Mouse (Mus musculus) limb, embryonic 12.5 days (tissue): Measurements from ENCODE around the gene Kif5a. TPM values are rescaled to one million over a fixed set of nuclear protein-coding genes. Genes with fewer than 3 reads are reported as not detected.

ENCODE experiments used
- ATAC-seq: fragments of 200-750 bp; cut with Nextera tagmentation; 2 replicates; pipeline ENCODE4 v1.8.0; 2017; ENCODE audit warnings: low read depth, moderate TSS enrichment; ENCODE audit not compliant: insufficient number of reproducible peaks, insufficient read depth, low FRiP score, low TSS enrichment
- H3K27ac ChIP-seq: fragments of 300-500 bp; sonication (generic); 2 replicates; pipeline ENCODE4 v1.5.1; 2016; ENCODE audit warnings: mild to moderate bottlenecking, moderate library complexity
- H3K27me3 ChIP-seq: fragments of 300-500 bp; sonication (generic); 2 replicates; pipeline ENCODE4 v1.6.1; 2016; ENCODE audit warnings: mild to moderate bottlenecking, moderate library complexity
- H3K36me3 ChIP-seq: fragments of 300-500 bp; sonication (generic); 2 replicates; pipeline ENCODE4 v1.6.1; 2016; ENCODE audit warnings: mild to moderate bottlenecking, moderate library complexity
- H3K4me1 ChIP-seq: fragments of 300-500 bp; sonication (generic); replicated peaks from 2 replicates; pipeline ENCODE4 v1.6.1; 2016
- H3K4me2 ChIP-seq: fragments of 300-500 bp; sonication (generic); 2 replicates; pipeline ENCODE4 v1.6.1; 2016; ENCODE audit warnings: mild to moderate bottlenecking, moderate library complexity
- H3K4me3 ChIP-seq: fragments of 300-500 bp; sonication (generic); replicated peaks from 2 replicates; pipeline ENCODE4 v1.5.1; 2016; ENCODE audit warnings: mild to moderate bottlenecking
- H3K9ac ChIP-seq: fragments of 300-500 bp; sonication (generic); replicated peaks from 2 replicates; pipeline ENCODE4 v1.6.1; 2016; ENCODE audit warnings: mild to moderate bottlenecking, moderate library complexity
- H3K9me3 ChIP-seq: fragments of 300-500 bp; sonication (generic); 2 replicates; pipeline ENCODE4 v1.6.1; 2016; ENCODE audit warnings: mild to moderate bottlenecking, moderate library complexity
- WGBS: fragments of 180-500 bp; shearing (Covaris S2); methylation state at CpG from one replicate; pipeline ENCODE4 v1.1.7; 2016; 5-methylcytosine and 5-hydroxymethylcytosine counted together
- polyA plus RNA-seq: library from polyadenylated mRNA; unstranded; fragments of >200 nt; fragmentation: Nextera tagmentation; extraction: Ambion mirVana; gene quantifications from 2 replicates; pipeline ENCODE4 v1.2.1, GENCODE M21; 2016

Gene Kif5a
- polyA plus RNA-seq, 1 experiment from 2014 or later = 5.6 TPM

DNA sequence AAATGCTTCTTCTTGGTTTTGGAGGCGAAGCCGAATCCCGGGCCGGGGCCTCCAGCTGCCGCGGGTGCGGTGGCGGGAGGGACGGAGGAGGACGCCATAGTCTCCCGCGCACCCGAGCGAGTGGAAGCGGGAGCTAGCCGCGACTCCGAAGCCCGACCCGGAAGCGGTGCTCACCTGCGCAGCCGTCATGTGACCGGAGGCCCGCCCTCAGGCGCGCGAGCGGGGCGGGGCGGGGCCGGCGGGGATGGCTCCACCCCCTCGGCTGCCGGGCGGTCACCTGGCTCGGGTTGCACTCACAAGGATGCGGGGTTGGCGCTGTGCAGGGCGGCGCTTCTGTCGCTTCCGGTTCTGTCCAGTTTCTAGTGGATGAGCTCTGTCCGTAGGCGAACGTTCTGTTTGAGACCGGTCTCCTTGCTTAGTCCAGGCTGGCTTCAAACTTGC is 51.7 kb downstream of the Kif5a start, which contains the start of gene Pip4k2c:
Pip4k2c (minus strand) TSS at position 172 of the 441 bp plus-strand sequence.
- peaks cover 24% of the 10 kb centered on the region for H3K36me3 ChIP-seq
- H3K4me2 ChIP-seq = peak within 1 kb of the TSS; percentile 97
- no peak within 1 kb of the TSS for H3K27ac ChIP-seq
- H3K9me3 ChIP-seq = no peaks in the 10 kb centered on the region
- no peaks in the 10 kb centered on the region; the same call in 1 of the 2 replicates for H3K27me3 ChIP-seq
- H3K9ac ChIP-seq = peak within 1 kb of the TSS; percentile 81
- under 1% methylated on average over 47 of the region's 47 CpGs for WGBS
- peaks cover 11% of the 10 kb centered on the region for H3K4me1 ChIP-seq
- H3K4me3 ChIP-seq = peak within 1 kb of the TSS; percentile 85
- ATAC-seq = peak; percentile 95

DNA sequence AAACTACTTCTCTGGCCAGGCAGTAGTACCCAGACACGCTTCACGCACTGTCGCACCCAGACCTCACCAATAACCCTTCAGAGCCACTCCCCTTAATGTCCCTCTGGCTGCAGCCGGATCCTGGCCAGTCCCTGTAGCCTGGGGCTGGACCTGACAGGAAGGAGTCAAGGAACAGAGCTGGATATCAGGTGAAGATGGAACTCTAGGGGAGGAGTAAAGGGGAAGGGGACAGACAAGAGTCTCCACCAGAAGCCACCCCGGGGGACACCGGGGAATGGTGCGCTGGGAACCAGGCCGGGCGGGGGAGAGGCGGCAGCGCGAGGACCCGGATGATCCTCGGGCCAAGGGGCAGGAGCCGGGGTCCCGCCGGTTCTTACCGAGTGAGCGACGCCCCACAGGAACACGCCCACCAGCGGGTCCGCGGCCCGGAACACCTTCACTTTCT is 52.2 kb downstream of the Kif5a start:
- Histone ChIP-seq H3K27me3 (no peaks in the 10 kb centered on the region; the same call in 1 of the 2 replicates), H3K4me1 (peaks cover 11% of the 10 kb centered on the region), H3K9ac (peak overlapping the region; percentile 81), H3K27ac (no peak overlapping the region), H3K4me3 (peak overlapping the region; percentile 85), H3K36me3 (peaks cover 29% of the 10 kb centered on the region), H3K9me3 (no peaks in the 10 kb centered on the region), H3K4me2 (peak overlapping the region; percentile 97)
- under 1% methylated on average over 25 of the region's 25 CpGs for WGBS
- ATAC-seq = peak; percentile 64

DNA sequence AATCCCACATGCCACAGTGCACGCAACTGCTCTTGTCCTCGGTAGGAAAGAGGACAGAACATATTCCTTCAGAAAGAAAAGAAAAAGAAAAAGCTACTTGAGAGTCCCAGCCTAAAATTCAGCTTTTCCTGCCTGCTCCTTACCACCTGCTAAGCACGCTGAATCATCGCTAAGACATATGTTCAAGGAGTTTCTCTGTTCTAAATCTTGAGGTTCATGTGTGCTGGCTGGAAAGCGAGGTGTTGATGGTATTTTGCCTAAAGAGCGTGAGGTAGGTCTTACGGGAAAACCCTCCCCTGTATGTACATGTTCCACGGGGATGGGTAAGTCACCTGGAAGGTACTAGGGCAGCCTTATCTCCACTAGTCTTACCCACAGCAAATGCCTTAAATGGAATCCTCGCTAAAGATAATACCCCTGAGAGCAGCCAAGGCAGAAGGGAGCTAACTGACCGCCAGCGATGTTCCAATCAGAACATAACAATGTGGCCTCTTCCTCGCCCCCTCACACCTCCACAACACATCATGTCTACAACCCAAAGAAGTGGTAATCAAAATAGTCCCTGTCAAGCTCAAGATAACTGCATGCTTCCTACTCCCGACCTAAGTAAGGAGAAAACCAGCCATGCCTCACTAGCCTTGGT is 53.1 kb downstream of the Kif5a start:
- Histone ChIP-seq H3K9ac (no peak overlapping the region; the same call in 1 of the 2 replicates), H3K36me3 (peaks cover 38% of the 10 kb centered on the region), H3K4me3 (peak overlapping the region; percentile 85), H3K27ac (no peak overlapping the region), H3K27me3 (no peaks in the 10 kb centered on the region; the same call in 1 of the 2 replicates), H3K4me1 (peaks cover 11% of the 10 kb centered on the region), H3K4me2 (peak overlapping the region; percentile 97), H3K9me3 (no peaks in the 10 kb centered on the region)
- no peak for ATAC-seq
- 85% methylated on average over 13 of the region's 13 CpGs for WGBS

DNA sequence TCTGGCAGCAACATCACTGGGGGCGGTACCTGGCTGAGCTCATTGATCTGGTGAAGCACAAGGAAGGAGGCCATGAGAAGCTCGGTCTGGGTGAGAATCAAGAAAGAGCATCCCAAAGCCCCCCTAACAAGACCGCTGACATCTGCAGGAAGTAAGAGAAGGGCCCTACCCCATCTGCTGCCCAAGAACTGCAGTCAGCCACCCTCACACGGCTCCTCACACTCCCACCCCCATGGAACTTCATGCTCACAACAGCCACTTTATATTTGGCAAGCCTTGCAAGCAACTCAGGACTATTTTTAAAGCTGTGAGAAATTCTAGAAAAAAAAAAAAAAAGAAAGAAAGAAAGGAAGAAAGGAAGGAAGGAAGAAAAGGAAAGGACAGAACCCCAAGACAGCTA is 54.2 kb downstream of the Kif5a start:
- H3K4me3 ChIP-seq = no peak overlapping the region
- no peak overlapping the region for H3K9ac ChIP-seq
- H3K27ac ChIP-seq = no peak overlapping the region
- WGBS = 83% methylated on average over 4 of the region's 4 CpGs
- peaks cover 11% of the 10 kb centered on the region for H3K4me1 ChIP-seq
- H3K9me3 ChIP-seq = no peaks in the 10 kb centered on the region
- no peaks in the 10 kb centered on the region; the same call in 1 of the 2 replicates for H3K27me3 ChIP-seq
- no peak for ATAC-seq
- peaks cover 50% of the 10 kb centered on the region for H3K36me3 ChIP-seq
- no peak overlapping the region for H3K4me2 ChIP-seq

DNA sequence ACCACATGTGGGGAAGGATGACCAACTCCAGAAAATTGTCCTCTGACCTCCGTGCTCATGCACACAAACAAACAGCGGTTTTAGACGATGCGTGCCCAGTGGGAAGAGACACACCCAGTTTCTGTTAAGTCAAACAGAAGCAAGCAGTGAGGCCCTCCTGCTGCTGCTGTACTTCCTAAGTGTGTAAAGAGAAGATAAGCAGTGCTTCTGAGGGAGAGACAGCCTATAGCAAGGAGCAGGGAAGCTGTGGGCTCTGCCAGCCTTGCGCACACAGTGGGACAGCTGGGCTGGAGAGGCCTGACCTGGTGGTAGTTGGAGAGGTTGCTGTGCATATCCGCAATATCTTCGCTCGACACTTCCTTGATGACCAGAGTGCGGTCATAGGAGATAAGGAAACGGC is 57.8 kb downstream of the Kif5a start:
- Histone ChIP-seq H3K9me3 (no peaks in the 10 kb centered on the region), H3K4me2 (no peak overlapping the region), H3K9ac (no peak overlapping the region), H3K4me3 (no peak overlapping the region), H3K4me1 (peaks cover 5% of the 10 kb centered on the region), H3K36me3 (peaks cover 76% of the 10 kb centered on the region), H3K27me3 (no peaks in the 10 kb centered on the region), H3K27ac (no peak overlapping the region)
- no peak for ATAC-seq
- WGBS = 90% methylated on average over 10 of the region's 10 CpGs

DNA sequence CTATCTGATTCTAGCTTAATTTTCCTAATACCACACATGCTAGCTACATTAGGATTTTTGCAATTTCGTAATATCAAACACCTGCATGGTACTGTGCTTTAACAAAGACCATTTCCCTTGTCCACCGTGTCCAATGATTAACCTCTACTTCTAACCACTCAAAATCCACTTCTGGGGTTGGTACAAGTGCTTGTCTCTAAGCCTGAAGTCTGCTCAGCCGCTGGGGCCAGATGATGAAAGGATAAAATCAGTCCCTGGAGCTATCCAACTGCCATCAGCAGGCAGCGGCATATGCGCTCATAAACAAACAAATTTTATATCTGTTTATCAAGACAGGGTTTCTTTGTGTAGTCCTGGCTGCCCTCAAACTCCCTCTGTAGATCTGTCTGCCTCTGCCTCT is 58.6 kb downstream of the Kif5a start:
- ATAC-seq = no peak
- Histone ChIP-seq H3K27me3 (no peaks in the 10 kb centered on the region), H3K4me1 (no peaks in the 10 kb centered on the region), H3K4me2 (no peak overlapping the region), H3K9ac (no peak overlapping the region), H3K9me3 (no peaks in the 10 kb centered on the region), H3K36me3 (peaks cover 84% of the 10 kb centered on the region), H3K27ac (no peak overlapping the region), H3K4me3 (no peak overlapping the region)
- 93% methylated on average over 5 of the region's 5 CpGs for WGBS

DNA sequence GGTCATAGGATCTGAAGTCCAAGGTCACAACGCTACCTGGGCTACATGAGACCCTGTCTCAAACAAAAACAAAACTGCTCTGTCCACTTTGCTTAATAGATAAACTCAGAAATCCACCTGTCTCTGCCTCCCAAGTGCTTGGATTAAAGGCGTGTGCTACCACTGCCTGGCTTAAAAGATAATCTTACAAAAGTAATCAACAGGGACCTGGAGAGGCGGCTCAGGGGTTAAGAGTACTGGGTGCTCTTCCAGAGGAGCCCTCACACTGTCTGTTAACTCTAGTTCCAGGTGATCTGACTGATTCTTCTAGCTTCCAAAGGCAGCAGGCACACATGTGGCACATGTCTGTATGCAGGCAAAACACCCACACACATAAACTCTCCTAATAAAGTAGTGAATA is 60.0 kb downstream of the Kif5a start:
- Histone ChIP-seq H3K9me3 (no peaks in the 10 kb centered on the region), H3K4me3 (no peak overlapping the region), H3K4me2 (no peak overlapping the region), H3K4me1 (no peaks in the 10 kb centered on the region), H3K9ac (no peak overlapping the region), H3K27me3 (no peaks in the 10 kb centered on the region), H3K36me3 (peaks cover 91% of the 10 kb centered on the region), H3K27ac (no peak overlapping the region)
- WGBS = 91% methylated on average over 3 of the region's 3 CpGs
- ATAC-seq = no peak

DNA sequence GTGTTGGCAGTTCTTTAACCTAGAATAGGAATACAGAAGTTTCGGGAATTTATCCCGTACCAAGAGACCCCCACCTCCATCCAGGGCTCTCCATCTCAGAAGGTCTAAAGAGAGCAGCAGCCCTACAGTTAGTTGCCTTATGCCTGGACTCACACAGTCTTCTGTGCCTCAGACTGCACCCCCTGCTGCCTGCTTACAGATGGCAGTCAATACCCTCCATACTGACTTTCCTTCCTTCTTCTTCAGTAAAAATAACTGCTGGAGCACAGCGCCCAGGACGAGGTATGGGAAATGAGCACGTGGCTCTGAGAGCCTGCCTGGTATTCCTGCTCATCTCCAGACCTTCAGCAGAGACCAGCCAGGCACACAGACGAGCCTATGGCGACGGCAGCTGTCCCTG is 62.9 kb downstream of the Kif5a start:
- Histone ChIP-seq H3K4me2 (no peak overlapping the region), H3K4me1 (peaks cover 11% of the 10 kb centered on the region; the same call in 1 of the 2 replicates), H3K36me3 (peaks cover 71% of the 10 kb centered on the region), H3K27ac (no peak overlapping the region), H3K9me3 (no peaks in the 10 kb centered on the region), H3K4me3 (no peak overlapping the region), H3K9ac (no peak overlapping the region), H3K27me3 (no peaks in the 10 kb centered on the region)
- no peak for ATAC-seq
- 85% methylated on average over 8 of the region's 8 CpGs for WGBS

DNA sequence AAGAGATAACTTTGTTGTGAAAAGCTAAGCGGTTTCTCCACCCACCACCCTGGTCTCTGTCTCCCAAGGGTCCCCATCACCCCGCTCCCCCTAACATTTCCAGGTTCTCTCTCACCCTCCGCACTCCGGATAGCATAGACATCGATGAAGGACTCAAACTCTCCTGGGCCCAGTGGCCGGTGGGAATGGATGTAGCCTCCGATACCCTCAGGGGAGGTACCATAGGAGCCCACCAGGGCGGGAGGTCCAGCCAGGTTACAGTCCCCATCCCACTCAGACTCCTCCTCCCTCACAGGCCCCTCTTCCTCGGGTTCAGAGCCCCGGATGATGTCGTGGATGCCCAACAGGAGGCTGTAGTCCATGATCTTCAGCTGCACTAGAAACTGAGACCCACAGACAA is 63.7 kb downstream of the Kif5a start:
- H3K9me3 ChIP-seq = no peaks in the 10 kb centered on the region
- H3K9ac ChIP-seq = no peak overlapping the region
- ATAC-seq = no peak
- no peak overlapping the region for H3K4me3 ChIP-seq
- H3K27me3 ChIP-seq = no peaks in the 10 kb centered on the region
- no peak overlapping the region for H3K4me2 ChIP-seq
- 83% methylated on average over 11 of the region's 11 CpGs for WGBS
- H3K36me3 ChIP-seq = peaks cover 63% of the 10 kb centered on the region
- peaks cover 16% of the 10 kb centered on the region for H3K4me1 ChIP-seq
- no peak overlapping the region for H3K27ac ChIP-seq

DNA sequence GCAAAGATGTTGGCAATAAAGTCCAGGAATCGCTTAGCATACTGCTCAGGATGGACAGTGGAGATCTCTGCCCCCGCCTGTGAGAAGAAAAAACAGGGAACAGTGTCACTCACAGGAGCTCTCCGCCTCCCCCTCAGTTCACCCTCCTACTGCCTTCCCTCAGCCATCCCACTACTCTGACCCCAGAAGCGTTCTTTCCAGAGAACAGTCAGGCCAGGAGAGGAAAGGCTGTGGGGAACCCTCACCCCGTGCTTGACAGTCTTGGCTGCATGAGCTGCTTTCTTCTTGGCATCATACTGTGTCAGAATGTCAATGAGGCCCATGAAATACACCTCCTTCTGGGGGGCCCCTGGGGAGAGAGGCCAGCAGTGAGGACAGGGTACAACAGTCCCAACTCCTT is 64.1 kb downstream of the Kif5a start:
- Histone ChIP-seq H3K9ac (0 out of 2 replicates have a peak overlapping the region, but pooled peaks have one; percentile 18), H3K4me1 (peaks cover 20% of the 10 kb centered on the region), H3K9me3 (no peaks in the 10 kb centered on the region), H3K4me2 (no peak overlapping the region), H3K36me3 (peaks cover 59% of the 10 kb centered on the region), H3K27me3 (no peaks in the 10 kb centered on the region), H3K27ac (no peak overlapping the region), H3K4me3 (no peak overlapping the region)
- no peak for ATAC-seq
- WGBS = 71% methylated on average over 5 of the region's 5 CpGs

DNA sequence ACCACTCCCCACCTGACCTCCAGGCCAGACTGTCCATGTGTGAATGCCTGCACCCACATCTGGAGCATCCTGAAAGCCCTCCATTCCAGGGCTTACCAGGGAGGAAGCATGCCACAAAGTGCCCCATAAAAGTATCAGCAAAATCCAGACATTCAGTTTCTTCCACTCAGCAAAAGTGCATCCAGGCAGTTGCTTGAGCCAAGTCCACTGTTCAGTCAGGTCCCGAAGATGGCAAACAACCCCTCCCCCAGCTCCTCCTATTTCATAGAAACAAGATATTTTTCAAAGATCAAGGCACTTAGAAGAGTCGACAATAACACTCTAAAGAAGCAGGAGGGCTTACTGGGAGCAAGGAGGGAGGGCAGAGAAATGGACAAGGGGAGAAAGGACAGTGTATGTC is 64.7 kb downstream of the Kif5a start:
- Histone ChIP-seq H3K9ac (0 out of 2 replicates have a peak overlapping the region, but pooled peaks have one; percentile 18), H3K27me3 (no peaks in the 10 kb centered on the region), H3K27ac (no peak overlapping the region), H3K36me3 (peaks cover 55% of the 10 kb centered on the region), H3K4me2 (no peak overlapping the region), H3K4me1 (peaks cover 20% of the 10 kb centered on the region), H3K4me3 (no peak overlapping the region), H3K9me3 (no peaks in the 10 kb centered on the region)
- ATAC-seq = no peak
- WGBS = 69% methylated on average over 2 of the region's 2 CpGs
